Mouse (Mus musculus) adrenal gland, adult 8-10 months (tissue): ENCODE results near the gene 9130019O22Rik. TPM values are rescaled to one million over a fixed set of nuclear protein-coding genes. Genes with fewer than 3 reads are reported as not detected.
"Not testable (repeated sequence)": the region's sequence is repeated elsewhere in the genome, so short reads cannot be mapped to it uniquely, and the experiment has no call there.

Experiments
- DNase-seq: peaks from one replicate; pipeline ENCODE4 v3.0.0; 2022
- total RNA-seq, 4 experiments: library from RNA; stranded (reverse); gene quantifications; 2 replicates each; pipeline ENCODE4 v1.2.4; 2022

The 9130019O22Rik gene
- total RNA-seq, result 1 to 10 TPM; 4.5 to 6.6 (median 5.9) TPM

- DNase-seq, result peak; percentile 84
These were observed at the start of gene 9130019O22Rik for GRCm38 (mm10) chr7:127386641-127387392. TSS of gene 9130019O22Rik (minus strand) at chr7:127387166.

GRCm38 (mm10) chr7:127435206-127435605, 48.2 kb upstream of the 9130019O22Rik start:
- no peak for DNase-seq

- DNase-seq, result no peak
These were observed 39.4 kb upstream of the 9130019O22Rik start for GRCm38 (mm10) chr7:127426354-127426753.

GRCm38 (mm10) chr7:127425911-127426310, 38.9 kb upstream of the 9130019O22Rik start:
- no peak for DNase-seq

- DNase-seq, result no peak
These were observed 38.3 kb upstream of the 9130019O22Rik start for GRCm38 (mm10) chr7:127425291-127425690.

- no peak for DNase-seq
These were observed 35.3 kb upstream of the 9130019O22Rik start for GRCm38 (mm10) chr7:127422247-127422646.

GRCm38 (mm10) chr7:127421388-127422191, 34.6 kb upstream of the 9130019O22Rik start, which contains the start of gene Zfp688:
TSS of gene Zfp688 (minus strand) at chr7:127422068.
- peak; percentile 90 for DNase-seq

GRCm38 (mm10) chr7:127411418-127411817, 24.5 kb upstream of the 9130019O22Rik start:
- no peak for DNase-seq

- peak; percentile 74 for DNase-seq
These were observed 19.3 kb upstream of the 9130019O22Rik start, which contains the start of gene Zfp764 for GRCm38 (mm10) chr7:127406002-127406987. TSS of gene Zfp764 (minus strand) at chr7:127406822.

- not testable (repeated sequence) for DNase-seq
These were observed 17.1 kb upstream of the 9130019O22Rik start for GRCm38 (mm10) chr7:127404101-127404500.

- no peak for DNase-seq
These were observed 16.0 kb upstream of the 9130019O22Rik start for GRCm38 (mm10) chr7:127402980-127403379.

GRCm38 (mm10) chr7:127400355-127400754, 13.4 kb upstream of the 9130019O22Rik start:
- no peak for DNase-seq

- no peak for DNase-seq
These were observed 7.0 kb upstream of the 9130019O22Rik start for GRCm38 (mm10) chr7:127393944-127394333.

- peak; percentile 97 for DNase-seq
These were observed 6.4 kb upstream of the 9130019O22Rik start, which contains the start of gene E430018J23Rik for GRCm38 (mm10) chr7:127393157-127393943. TSS of gene E430018J23Rik (minus strand) at chr7:127393629.

- DNase-seq, result no peak
These were observed 5.4 kb upstream of the 9130019O22Rik start for GRCm38 (mm10) chr7:127392251-127392824.

- DNase-seq, result no peak
These were observed 4.6 kb upstream of the 9130019O22Rik start for GRCm38 (mm10) chr7:127391538-127391937.

- no peak for DNase-seq
These were observed 3.3 kb upstream of the 9130019O22Rik start for GRCm38 (mm10) chr7:127390306-127390705.

GRCm38 (mm10) chr7:127388201-127388600, 1.2 kb upstream of the 9130019O22Rik start:
- DNase-seq, result not testable (repeated sequence)

- DNase-seq, result not testable (repeated sequence)
These were observed 1.4 kb downstream of the 9130019O22Rik start for GRCm38 (mm10) chr7:127385560-127385959.

- DNase-seq, result no peak
These were observed 8.6 kb downstream of the 9130019O22Rik start for GRCm38 (mm10) chr7:127378310-127378921.
